Mouse (Mus musculus) Muller cell, postnatal 12 days (primary cell): ENCODE measurements around the gene Hcn2.
A peak's percentile ranks its signal among the peaks of the same experiment; 100 is the strongest.
"Not testable (repeated sequence)": the region's sequence is repeated elsewhere in the genome, so short reads cannot be mapped to it uniquely, and the experiment has no call there.

Experiments
- DNase-seq: peaks from one replicate; pipeline ENCODE4 v3.0.0-alpha.2; 2015; ENCODE audit errors: inconsistent ontology term

The Hcn2 gene

GRCm38 (mm10) chr10:79743650-79744365, 27.4 kb downstream of the Hcn2 start:
- no peak for DNase-seq

GRCm38 (mm10) chr10:79745411-79745810, 29.0 kb downstream of the Hcn2 start:
- DNase-seq, result no peak

- peak; percentile 95 for DNase-seq
These were observed 29.7 kb downstream of the Hcn2 start, which contains the start of gene Polrmt for GRCm38 (mm10) chr10:79745898-79746773. Polrmt (minus strand) TSS chr10:79746581.

GRCm38 (mm10) chr10:79746774-79747151, 30.3 kb downstream of the Hcn2 start:
- no peak for DNase-seq

- no peak for DNase-seq
These were observed 32.1 kb downstream of the Hcn2 start for GRCm38 (mm10) chr10:79748496-79748895.

GRCm38 (mm10) chr10:79754856-79755516, 38.6 kb downstream of the Hcn2 start, which contains the start of gene Fgf22:
Fgf22 (plus strand) TSS chr10:79755076.
- DNase-seq, result peak; percentile 77

GRCm38 (mm10) chr10:79755854-79756253, 39.4 kb downstream of the Hcn2 start:
- DNase-seq, result no peak

GRCm38 (mm10) chr10:79756660-79757059, 40.2 kb downstream of the Hcn2 start:
- no peak for DNase-seq

GRCm38 (mm10) chr10:79759675-79760074, 43.2 kb downstream of the Hcn2 start:
- DNase-seq, result not testable (repeated sequence)

- DNase-seq, result no peak
These were observed 44.2 kb downstream of the Hcn2 start for GRCm38 (mm10) chr10:79760603-79761143.

- DNase-seq, result no peak
These were observed 46.4 kb downstream of the Hcn2 start for GRCm38 (mm10) chr10:79762875-79763274.

- DNase-seq, result no peak
These were observed 47.8 kb downstream of the Hcn2 start for GRCm38 (mm10) chr10:79764234-79764633.

- DNase-seq, result no peak
These were observed 48.9 kb downstream of the Hcn2 start for GRCm38 (mm10) chr10:79765228-79765745.

- no peak for DNase-seq
These were observed 49.6 kb downstream of the Hcn2 start for GRCm38 (mm10) chr10:79766001-79766507.

- DNase-seq, result peak; percentile 100
These were observed 50.3 kb downstream of the Hcn2 start, which contains the start of gene Rnf126 for GRCm38 (mm10) chr10:79766508-79767325. Rnf126 (minus strand) TSS chr10:79766952.

GRCm38 (mm10) chr10:79767372-79768244, 51.2 kb downstream of the Hcn2 start:
- DNase-seq, result peak; percentile 98

- DNase-seq, result peak; percentile 79
These were observed 52.0 kb downstream of the Hcn2 start for GRCm38 (mm10) chr10:79768400-79768799.

- no peak for DNase-seq
These were observed 52.9 kb downstream of the Hcn2 start for GRCm38 (mm10) chr10:79769329-79769728.

- no peak for DNase-seq
These were observed 55.9 kb downstream of the Hcn2 start for GRCm38 (mm10) chr10:79772320-79772719.
